Mouse (Mus musculus): ENCODE measurements around the gene Mrpl47. TPM values are rescaled to one million over a fixed set of nuclear protein-coding genes. Genes with fewer than 3 reads are reported as not detected.
"Not testable (repeated sequence)": the region's sequence is repeated elsewhere in the genome, so short reads cannot be mapped to it uniquely, and the experiment has no call there.

Mrpl47 gene
- polyA plus RNA-seq (2012), result 0.10 and 0.25 TPM in 2 replicates

GRCm38 (mm10) chr3:32737172-32737655, at the start of gene Mrpl47:
Gene Mrpl47, minus strand, starts transcription at chr3:32737605.
- H3K4me3 ChIP-seq (replicated peaks), result peak within 1 kb of the TSS; percentile 92
- peaks cover 35% of the 10 kb centered on the region for H3K4me1 ChIP-seq (ENCODE audit: control insufficient read depth)
- H3K9me3 ChIP-seq (ENCODE audit: control insufficient read depth, low read length), result no peaks in the 10 kb centered on the region; the same call in 1 of the 2 replicates
- peaks cover 22% of the 10 kb centered on the region for H3K36me3 ChIP-seq (ENCODE audit: control insufficient read depth)
- H3K27me3 ChIP-seq (ENCODE audit: control insufficient read depth), result no peaks in the 10 kb centered on the region
- no peak for TF ChIP-seq GATA1 (IDR thresholded peaks at IDR 0.05; ENCODE audit: low read length)
- TF ChIP-seq TAL1 (IDR thresholded peaks at IDR 0.05; ENCODE audit: low read length), result no peak

GRCm38 (mm10) chr3:32770781-32771180, 33.4 kb upstream of the Mrpl47 start:
- H3K9me3 ChIP-seq (ENCODE audit: control insufficient read depth, low read length), result no peaks in the 10 kb centered on the region
- no peaks in the 10 kb centered on the region for H3K36me3 ChIP-seq (ENCODE audit: control insufficient read depth)
- H3K27me3 ChIP-seq (ENCODE audit: control insufficient read depth), result no peaks in the 10 kb centered on the region
- TF ChIP-seq TAL1 (IDR thresholded peaks at IDR 0.05; ENCODE audit: low read length) (no peak), GATA1 (IDR thresholded peaks at IDR 0.05; ENCODE audit: low read length) (no peak)
- no peaks in the 10 kb centered on the region for H3K4me1 ChIP-seq (ENCODE audit: control insufficient read depth)
- H3K4me3 ChIP-seq (replicated peaks), result no peak overlapping the region

DNA sequence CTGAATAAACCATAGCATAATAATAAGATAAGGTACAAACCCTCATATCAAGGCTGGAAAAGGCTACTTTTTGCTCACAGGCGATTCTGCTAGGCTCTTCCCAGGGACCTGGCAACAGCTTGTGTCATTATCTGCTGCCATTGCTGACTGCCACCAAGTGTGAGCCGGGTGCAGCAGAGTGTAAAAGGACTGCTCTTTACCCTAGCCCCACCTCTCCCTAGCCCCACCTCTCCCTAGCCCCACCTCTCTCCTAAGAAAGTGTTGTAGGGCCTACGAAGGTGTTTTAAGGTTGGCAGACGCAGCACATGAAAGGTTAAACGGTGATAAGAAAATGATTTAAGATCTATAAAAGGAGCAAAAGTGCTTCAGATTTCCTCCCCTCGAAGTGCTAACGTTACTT, 26.5 kb upstream of the Mrpl47 start:
- Histone ChIP-seq H3K36me3 (ENCODE audit: control insufficient read depth) (no peaks in the 10 kb centered on the region), H3K4me1 (ENCODE audit: control insufficient read depth) (no peaks in the 10 kb centered on the region), H3K9me3 (ENCODE audit: control insufficient read depth, low read length) (no peaks in the 10 kb centered on the region), H3K4me3 (replicated peaks) (no peak overlapping the region), H3K27me3 (ENCODE audit: control insufficient read depth) (no peaks in the 10 kb centered on the region)
- no peak for TF ChIP-seq TAL1 (IDR thresholded peaks at IDR 0.05; ENCODE audit: low read length)
- TF ChIP-seq GATA1 (IDR thresholded peaks at IDR 0.05; ENCODE audit: low read length), result no peak

DNA sequence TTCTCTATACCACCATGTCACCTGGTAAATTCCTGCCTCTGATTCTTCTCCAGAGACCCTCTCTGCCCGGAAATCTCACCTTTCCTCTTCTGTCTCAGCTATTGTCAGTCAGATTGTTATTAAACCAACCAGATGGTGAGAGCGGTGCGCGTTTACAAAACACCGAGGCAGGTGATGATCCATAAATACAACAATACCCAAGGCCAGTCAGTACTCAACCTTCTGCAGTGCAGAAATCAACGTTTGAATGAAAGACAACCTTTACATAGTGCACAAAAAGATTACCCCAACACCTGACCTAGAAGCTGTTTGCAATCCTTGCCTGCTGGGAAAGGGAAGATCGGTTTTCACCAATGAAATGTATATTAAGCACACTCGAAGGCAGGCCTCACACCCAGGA, 25.6 kb upstream of the Mrpl47 start:
- no peak for TF ChIP-seq GATA1 (IDR thresholded peaks at IDR 0.05; ENCODE audit: low read length)
- Histone ChIP-seq H3K4me3 (replicated peaks) (no peak overlapping the region), H3K36me3 (ENCODE audit: control insufficient read depth) (no peaks in the 10 kb centered on the region), H3K4me1 (ENCODE audit: control insufficient read depth) (no peaks in the 10 kb centered on the region), H3K27me3 (ENCODE audit: control insufficient read depth) (no peaks in the 10 kb centered on the region), H3K9me3 (ENCODE audit: control insufficient read depth, low read length) (no peaks in the 10 kb centered on the region)

DNA sequence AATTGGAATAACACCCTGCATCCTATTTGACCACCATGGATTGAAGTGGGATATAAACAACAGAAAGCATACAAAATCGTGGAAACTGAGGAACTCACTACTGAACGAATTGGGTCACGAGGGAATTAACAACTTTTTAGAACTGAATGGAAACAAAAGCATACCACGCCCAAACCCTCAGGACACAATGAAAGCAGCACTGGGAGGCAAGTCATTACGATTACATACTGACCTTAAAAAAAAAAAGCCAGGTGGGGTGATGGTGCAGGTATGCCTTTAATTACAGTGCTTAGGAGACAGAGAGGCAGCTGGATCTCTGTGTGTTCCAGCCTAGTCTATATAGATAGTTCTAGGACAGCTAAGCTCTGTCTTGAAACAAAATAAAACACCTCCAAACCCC, 21.8 kb upstream of the Mrpl47 start:
- no peak for TF ChIP-seq GATA1 (IDR thresholded peaks at IDR 0.05; ENCODE audit: low read length)
- TF ChIP-seq TAL1 (IDR thresholded peaks at IDR 0.05; ENCODE audit: low read length), result no peak
- Histone ChIP-seq H3K4me3 (replicated peaks) (no peak overlapping the region), H3K27me3 (ENCODE audit: control insufficient read depth) (no peaks in the 10 kb centered on the region), H3K36me3 (ENCODE audit: control insufficient read depth) (peaks cover 3% of the 10 kb centered on the region; the same call in 1 of the 2 replicates), H3K4me1 (ENCODE audit: control insufficient read depth) (no peaks in the 10 kb centered on the region), H3K9me3 (ENCODE audit: control insufficient read depth, low read length) (no peaks in the 10 kb centered on the region)

- TF ChIP-seq TAL1 (IDR thresholded peaks at IDR 0.05; ENCODE audit: low read length), result no peak
- TF ChIP-seq GATA1 (IDR thresholded peaks at IDR 0.05; ENCODE audit: low read length), result no peak
- Histone ChIP-seq H3K4me1 (ENCODE audit: control insufficient read depth) (no peaks in the 10 kb centered on the region), H3K36me3 (ENCODE audit: control insufficient read depth) (peaks cover 46% of the 10 kb centered on the region), H3K4me3 (replicated peaks) (no peak overlapping the region), H3K9me3 (ENCODE audit: control insufficient read depth, low read length) (no peaks in the 10 kb centered on the region), H3K27me3 (ENCODE audit: control insufficient read depth) (no peaks in the 10 kb centered on the region)
These were observed 17.0 kb upstream of the Mrpl47 start for GRCm38 (mm10) chr3:32754384-32754915.

DNA sequence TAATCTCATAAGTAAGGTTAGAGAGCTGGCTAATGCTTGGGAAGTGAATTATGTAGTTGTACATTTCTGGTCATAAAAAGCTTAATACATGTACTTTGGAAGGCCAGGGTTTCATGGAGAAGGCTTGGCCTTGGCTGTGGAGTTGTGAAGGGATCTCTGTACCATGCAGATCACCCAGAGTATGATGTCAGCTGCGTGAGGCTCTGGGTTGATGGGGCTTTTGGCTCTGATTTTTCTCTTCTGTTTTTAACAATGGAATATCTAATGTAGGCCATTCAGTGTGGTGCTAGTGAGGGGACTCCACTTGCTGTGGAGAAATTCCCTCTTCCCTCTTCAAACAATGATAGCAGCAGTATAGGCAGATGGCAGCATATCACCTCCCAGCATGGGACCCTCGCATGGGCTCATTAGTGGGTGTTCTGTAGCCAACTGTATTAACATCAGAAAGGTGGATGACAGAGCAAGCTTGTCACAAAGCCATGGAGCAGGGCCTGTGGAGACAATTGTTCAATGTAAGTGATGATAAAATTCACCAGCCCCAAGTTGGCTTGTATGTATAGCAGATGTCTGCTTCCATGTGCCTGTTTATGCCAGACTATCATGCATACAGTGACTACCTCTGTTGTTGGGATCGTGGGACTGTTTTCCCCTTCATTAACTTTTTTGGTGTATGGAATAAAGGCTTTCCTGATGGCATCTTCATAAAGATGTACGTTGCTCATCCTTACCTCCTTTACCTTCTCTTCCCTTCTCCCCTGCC, 12.6 kb upstream of the Mrpl47 start:
- no peak overlapping the region for H3K4me3 ChIP-seq (replicated peaks)
- H3K27me3 ChIP-seq (ENCODE audit: control insufficient read depth), result no peaks in the 10 kb centered on the region
- H3K36me3 ChIP-seq (ENCODE audit: control insufficient read depth), result peaks cover 88% of the 10 kb centered on the region
- no peaks in the 10 kb centered on the region for H3K9me3 ChIP-seq (ENCODE audit: control insufficient read depth, low read length)
- no peak for TF ChIP-seq TAL1 (IDR thresholded peaks at IDR 0.05; ENCODE audit: low read length)
- TF ChIP-seq GATA1 (IDR thresholded peaks at IDR 0.05; ENCODE audit: low read length), result no peak
- H3K4me1 ChIP-seq (ENCODE audit: control insufficient read depth), result no peaks in the 10 kb centered on the region

GRCm38 (mm10) chr3:32748384-32748783, 11.0 kb upstream of the Mrpl47 start:
- H3K36me3 ChIP-seq (ENCODE audit: control insufficient read depth), result peaks cover 91% of the 10 kb centered on the region

DNA sequence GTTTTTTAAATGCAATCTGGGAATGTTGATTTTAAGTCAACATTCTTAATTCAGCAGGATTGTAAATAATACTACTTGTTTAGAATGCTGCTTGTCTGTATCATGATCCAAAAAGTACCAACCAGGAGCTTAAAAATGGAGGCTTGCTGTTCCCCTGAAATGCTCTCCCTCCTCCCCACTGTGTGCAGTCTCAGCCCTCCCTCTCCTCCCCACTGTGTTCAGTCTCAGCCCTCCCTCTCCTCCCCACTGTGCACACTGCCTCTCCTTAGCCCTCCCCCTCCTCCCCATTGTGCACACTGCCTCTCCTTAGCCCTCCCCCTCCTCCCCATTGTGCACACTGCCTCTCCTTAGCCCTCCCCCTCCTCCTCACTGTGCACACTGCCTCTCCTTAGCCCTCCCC, 8.0 kb upstream of the Mrpl47 start:
- peaks cover 79% of the 10 kb centered on the region for H3K36me3 ChIP-seq (ENCODE audit: control insufficient read depth)
- H3K4me1 ChIP-seq (ENCODE audit: control insufficient read depth); H3K4me3 ChIP-seq (replicated peaks); H3K27me3 ChIP-seq (ENCODE audit: control insufficient read depth); H3K9me3 ChIP-seq (ENCODE audit: control insufficient read depth, low read length): not testable (repeated sequence)

More at GRCm38 (mm10) chr3:32748384-32748783, 11.0 kb upstream of the Mrpl47 start:
- Histone ChIP-seq H3K4me3 (replicated peaks) (no peak overlapping the region), H3K4me1 (ENCODE audit: control insufficient read depth) (no peaks in the 10 kb centered on the region; the same call in 1 of the 2 replicates), H3K27me3 (ENCODE audit: control insufficient read depth) (no peaks in the 10 kb centered on the region), H3K9me3 (ENCODE audit: control insufficient read depth, low read length) (no peaks in the 10 kb centered on the region)
- TF ChIP-seq TAL1 (IDR thresholded peaks at IDR 0.05; ENCODE audit: low read length) (no peak), GATA1 (IDR thresholded peaks at IDR 0.05; ENCODE audit: low read length) (no peak)
